Mouse (Mus musculus) neutrophil, adult 59 days (primary cell): Measurements from ENCODE around the gene Rufy4. TPM values are rescaled to one million over a fixed set of nuclear protein-coding genes. Genes with fewer than 3 reads are reported as not detected.

Source experiments
- total RNA-seq, 2 experiments: library from RNA; stranded (reverse); gene quantifications; 1 replicate in 1 of 2; 2 replicates in 1 of 2; pipeline ENCODE4 v1.2.4; 2023

The Rufy4 gene
- 1 to 10 TPM; 3.2 to 4.6 TPM for total RNA-seq

GRCm38 (mm10) chr1:74124991-74125552 is at the start of gene Rufy4:
TSS of gene Rufy4 (plus strand) at chr1:74125541.

DNA sequence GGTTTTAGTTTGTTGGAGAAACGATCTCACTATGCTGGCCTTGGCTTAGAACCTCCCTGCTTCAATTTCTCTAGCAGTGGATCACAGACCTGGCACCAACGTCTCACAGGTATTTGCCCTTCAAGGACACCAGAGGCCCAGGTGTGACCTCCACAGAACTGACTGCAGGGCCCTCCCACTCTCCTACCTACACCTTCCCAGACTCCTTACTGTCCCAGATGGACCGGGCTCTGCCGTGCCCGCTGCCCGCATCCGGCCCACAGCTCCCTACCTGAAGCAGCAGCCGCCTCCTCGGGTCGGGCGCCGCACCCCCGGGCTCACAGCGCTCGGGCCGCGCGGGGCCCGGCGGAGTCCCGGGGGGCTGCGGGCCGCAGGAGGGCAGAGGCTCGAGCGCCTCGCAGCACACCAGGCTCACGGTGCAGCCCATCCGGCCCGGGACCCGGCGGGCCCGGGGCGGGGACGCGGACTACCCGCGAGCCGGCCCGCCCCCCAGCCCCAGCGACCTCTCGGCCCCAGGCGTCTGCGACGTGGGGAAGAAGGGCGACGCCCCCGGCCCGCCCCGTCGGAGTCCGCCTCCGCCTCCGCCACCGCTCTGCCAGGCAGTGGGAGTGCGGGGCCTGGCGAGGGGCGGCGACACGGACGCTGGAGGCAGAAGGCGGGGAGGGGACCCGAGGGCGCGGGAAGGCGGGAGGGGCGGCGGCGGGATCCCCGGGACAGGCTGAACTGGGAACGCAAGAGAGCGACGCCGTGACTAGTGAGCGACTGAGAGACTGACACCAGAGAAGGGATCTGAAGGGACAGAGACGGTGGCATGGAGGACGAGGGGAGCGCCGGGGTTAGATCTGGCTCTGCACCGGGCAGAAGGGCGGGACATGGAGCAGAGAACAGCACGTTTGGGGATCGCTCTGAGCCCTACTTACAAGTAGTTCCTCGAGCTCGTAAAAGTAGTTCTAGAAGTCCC is 1.0 kb upstream of the Rufy4 start, which contains the start of gene Tns1:
TSS of gene Tns1 (minus strand) at position 429 of the 961 bp plus-strand sequence.

GRCm38 (mm10) chr1:74153461-74154184 is 28.3 kb downstream of the Rufy4 start, which contains the start of gene Cxcr2:
TSS of gene Cxcr2 (plus strand) at chr1:74153989.

GRCm38 (mm10) chr1:74194445-74194844 is 69.1 kb downstream of the Rufy4 start, which contains the start of gene Cxcr1:
TSS of gene Cxcr1 (minus strand) at chr1:74194631.

Other genes starting within 250 kb of the Rufy4 start
- gene Tns1, start 1.1 kb upstream of the Rufy4 start, total RNA-seq, result 10 to 100 TPM in 1 of 2 experiments, 1 to 10 TPM in 1; 7.9 to 15.2 TPM
- 100 to 1,000 TPM; 381 to 406 TPM for gene Cxcr2, start 28.4 kb downstream of the Rufy4 start, total RNA-seq
- 1 to 10 TPM in 1 of 2 experiments, under 1 TPM in 1; 0.68 to 1.2 TPM for gene Cxcr1, start 69.1 kb downstream of the Rufy4 start, total RNA-seq
- 100 to 1,000 TPM; 680 to 729 TPM for gene Arpc2, start 110.5 kb downstream of the Rufy4 start, total RNA-seq
- under 1 TPM; 0.49 to 0.56 TPM for gene Gpbar1, start 153.0 kb downstream of the Rufy4 start, total RNA-seq
- 10 to 100 TPM; 65.6 to 68.3 TPM for gene Aamp, start 159.2 kb downstream of the Rufy4 start, total RNA-seq
- gene Pnkd, start 159.4 kb downstream of the Rufy4 start, total RNA-seq, result 10 to 100 TPM; 12.1 to 15.3 TPM
- gene Tmbim1, start 180.1 kb downstream of the Rufy4 start, total RNA-seq, result 10 to 100 TPM; 13.9 to 17.4 TPM
- under 1 TPM in 1 of 2 experiments, not detected in 1; 0.18 TPM for gene Catip, start 236.6 kb downstream of the Rufy4 start, total RNA-seq
- 100 to 1,000 TPM; 207 to 235 TPM for gene Slc11a1, start 249.7 kb downstream of the Rufy4 start, total RNA-seq